Mouse (Mus musculus) CH12.LX (cell line): Measurements from ENCODE around the gene Armc5.

ENCODE experiments used
- KAT2A ChIP-seq: IDR thresholded peaks from 2 replicates; pipeline ENCODE4 v1.6.1; 2012; ENCODE audit warnings: low read length, improper control_type of control experiment, inconsistent platforms; ENCODE audit not compliant: insufficient replicate concordance
- MAFK ChIP-seq: IDR thresholded peaks from 2 replicates; pipeline ENCODE4 v1.6.1; 2011; ENCODE audit warnings: low read length, improper control_type of control experiment; ENCODE audit not compliant: insufficient replicate concordance
- POLR2A ChIP-seq: IDR thresholded peaks from 2 replicates; pipeline ENCODE4 v1.6.1; 2011; ENCODE audit warnings: low read depth, mild to moderate bottlenecking, improper control_type of control experiment, low read length
- POLR2AphosphoS2 ChIP-seq: IDR thresholded peaks from 2 replicates; pipeline ENCODE4 v1.6.1; 2011; ENCODE audit warnings: low read depth, low read length, improper control_type of control experiment
- RCOR1 ChIP-seq: conservative IDR thresholded peaks from 2 replicates; pipeline ENCODE4 v1.6.1; 2012; ENCODE audit warnings: low read depth, mild to moderate bottlenecking, inconsistent platforms, low read length, improper control_type of control experiment
- TCF12 ChIP-seq: IDR thresholded peaks from 2 replicates; pipeline ENCODE4 v1.6.1; 2014; ENCODE audit warnings: low read depth, mild to moderate bottlenecking, inconsistent platforms, low read length, improper control_type of control experiment
- USF2 ChIP-seq: conservative IDR thresholded peaks from 2 replicates; pipeline ENCODE4 v1.6.1; 2011; ENCODE audit warnings: low read depth, low read length, improper control_type of control experiment

DNA sequence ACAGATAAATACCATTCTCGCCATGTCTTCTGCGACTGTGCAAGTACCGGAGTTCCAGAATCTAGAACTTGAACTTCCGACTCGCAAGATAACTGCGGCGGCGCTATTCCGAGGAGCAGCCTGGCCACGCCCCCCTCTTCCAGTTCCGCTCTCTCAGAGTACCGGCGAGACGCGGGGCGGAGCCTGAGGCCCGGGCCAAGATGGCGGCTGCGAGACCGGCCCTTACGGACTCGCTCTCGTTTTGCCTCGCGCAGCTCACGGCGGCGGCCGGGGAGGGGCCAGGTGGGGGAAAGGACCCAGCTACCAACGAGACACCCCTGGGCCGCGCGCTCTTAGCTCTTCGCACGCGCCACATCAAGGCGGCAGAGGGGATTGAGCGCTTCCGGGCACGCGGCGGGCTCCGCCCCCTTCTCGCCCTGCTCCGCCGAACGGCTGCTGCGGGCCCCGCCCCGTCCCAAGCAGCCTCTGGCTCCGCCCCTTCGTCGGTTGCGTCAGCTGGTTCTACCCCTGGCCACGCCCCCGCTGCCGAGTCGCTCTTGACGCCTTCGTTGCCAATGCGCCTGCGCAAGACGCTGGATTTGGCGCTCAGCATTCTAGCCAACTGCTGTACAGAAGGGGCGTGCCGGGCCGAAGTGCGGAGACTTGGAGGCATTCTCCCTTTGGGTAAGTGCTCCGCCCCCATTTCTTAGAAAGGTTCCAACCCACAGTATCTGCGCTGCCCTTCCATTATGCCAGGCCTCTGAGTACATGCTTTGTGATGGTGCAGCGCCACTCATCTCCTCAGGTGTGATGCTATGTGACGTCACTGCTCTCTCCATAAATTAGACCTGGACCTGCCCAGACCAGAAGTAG, 1.0 kb downstream of the Armc5 start, which contains the start of gene 9130023H24Rik:
- TF ChIP-seq USF2 (no peak), TCF12 (peak; percentile 95), POLR2AphosphoS2 (peak; percentile 71; the same call in 1 of the 2 replicates), POLR2A (peak; percentile 81), MAFK (no peak), KAT2A (0 out of 2 replicates have a peak, but pooled peaks have one; percentile 40), RCOR1 (0 out of 2 replicates have a peak, but pooled peaks have one; percentile 30)
